Mouse (Mus musculus) heart, embryonic 10.5 days (tissue): ENCODE data around the gene Olfr965. TPM values are rescaled to one million over a fixed set of nuclear protein-coding genes. Genes with fewer than 3 reads are reported as not detected.
"Not testable (repeated sequence)": the region's sequence is repeated elsewhere in the genome, so short reads cannot be mapped to it uniquely, and the experiment has no call there.

Source experiments
- DNase-seq: peaks from one replicate; pipeline ENCODE4 v3.0.0-alpha.2; 2017; ENCODE audit warnings: low spot score
- H3K27ac ChIP-seq: fragments of 300-500 bp; sonication (generic); 2 replicates; pipeline ENCODE4 v1.5.1; 2016; ENCODE audit warnings: mild to moderate bottlenecking
- H3K27me3 ChIP-seq: fragments of 300-500 bp; sonication (generic); 2 replicates; pipeline ENCODE4 v1.6.1; 2016; ENCODE audit warnings: mild to moderate bottlenecking; ENCODE audit not compliant: poor library complexity, insufficient read depth, severe bottlenecking
- H3K36me3 ChIP-seq: fragments of 300-500 bp; sonication (generic); 2 replicates; pipeline ENCODE4 v1.6.1; 2016; ENCODE audit warnings: mild to moderate bottlenecking, moderate library complexity
- H3K4me1 ChIP-seq: fragments of 300-500 bp; sonication (generic); 2 replicates; pipeline ENCODE4 v1.6.1; 2016; ENCODE audit warnings: mild to moderate bottlenecking
- H3K4me3 ChIP-seq: fragments of 300-500 bp; sonication (generic); 2 replicates; pipeline ENCODE4 v1.5.1; 2016; ENCODE audit warnings: mild to moderate bottlenecking, moderate library complexity
- H3K9me3 ChIP-seq: fragments of 300-500 bp; sonication (generic); 2 replicates; pipeline ENCODE4 v1.6.1; 2016; ENCODE audit warnings: mild to moderate bottlenecking, moderate library complexity
- WGBS: fragments of 180-500 bp; shearing (Covaris S2); methylation state at CpG from one replicate; pipeline ENCODE4 v1.1.7; 2016; 5-methylcytosine and 5-hydroxymethylcytosine counted together
- polyA plus RNA-seq: library from polyadenylated mRNA; unstranded; fragments of >200 nt; fragmentation: Nextera tagmentation; extraction: Ambion mirVana; gene quantifications from 2 replicates; pipeline ENCODE4 v1.2.1, GENCODE M21; 2016

The Olfr965 gene
- polyA plus RNA-seq: not detected in 2 replicates

- Histone ChIP-seq H3K27me3 (no peaks in the 10 kb centered on the region), H3K36me3 (no peaks in the 10 kb centered on the region), H3K4me3 (no peak within 1 kb of the TSS), H3K4me1 (no peaks in the 10 kb centered on the region), H3K9me3 (no peaks in the 10 kb centered on the region), H3K27ac (no peak within 1 kb of the TSS)
- no peak for DNase-seq
These were observed at the start of gene Olfr965 for GRCm38 (mm10) chr9:39711053-39711452. TSS of gene Olfr965 (plus strand) at chr9:39711353.

GRCm38 (mm10) chr9:39666905-39667304 is 44.2 kb upstream of the Olfr965 start, which contains the start of gene Olfr963:
TSS of gene Olfr963 (plus strand) at chr9:39667205.
- WGBS: 83% methylated on average over 1 of the region's 1 CpGs

GRCm38 (mm10) chr9:39669723-39670122 is 41.4 kb upstream of the Olfr965 start:
- 61% methylated on average over 2 of the region's 2 CpGs for WGBS
- peaks cover 1% of the 10 kb centered on the region; the same call in 1 of the 2 replicates for H3K9me3 ChIP-seq
- H3K36me3 ChIP-seq: no peaks in the 10 kb centered on the region
- H3K27me3 ChIP-seq: no peaks in the 10 kb centered on the region
- no peaks in the 10 kb centered on the region for H3K4me1 ChIP-seq
- DNase-seq: no peak
- no peak overlapping the region for H3K4me3 ChIP-seq
- no peak overlapping the region for H3K27ac ChIP-seq

More at GRCm38 (mm10) chr9:39666905-39667304, 44.2 kb upstream of the Olfr965 start, which contains the start of gene Olfr963:
- DNase-seq: no peak
- H3K36me3 ChIP-seq: no peaks in the 10 kb centered on the region
- H3K27ac ChIP-seq: no peak within 1 kb of the TSS
- no peaks in the 10 kb centered on the region for H3K4me1 ChIP-seq
- H3K9me3 ChIP-seq: peaks cover 5% of the 10 kb centered on the region; the same call in 1 of the 2 replicates
- H3K4me3 ChIP-seq: no peak within 1 kb of the TSS
- no peaks in the 10 kb centered on the region for H3K27me3 ChIP-seq

- Histone ChIP-seq H3K27me3 (no peaks in the 10 kb centered on the region), H3K4me1 (no peaks in the 10 kb centered on the region), H3K9me3 (no peaks in the 10 kb centered on the region), H3K36me3 (no peaks in the 10 kb centered on the region), H3K27ac (no peak overlapping the region), H3K4me3 (no peak overlapping the region)
- no peak for DNase-seq
- WGBS: 88% methylated on average over 2 of the region's 2 CpGs
These were observed 36.3 kb upstream of the Olfr965 start for GRCm38 (mm10) chr9:39674820-39675219.

- Histone ChIP-seq H3K27ac (no peak overlapping the region), H3K4me1 (no peaks in the 10 kb centered on the region), H3K4me3 (no peak overlapping the region), H3K36me3 (no peaks in the 10 kb centered on the region), H3K27me3 (no peaks in the 10 kb centered on the region), H3K9me3 (no peaks in the 10 kb centered on the region)
- WGBS: 87% methylated on average over 2 of the region's 2 CpGs
- DNase-seq: no peak
These were observed 32.6 kb upstream of the Olfr965 start for GRCm38 (mm10) chr9:39678557-39678956.

- Histone ChIP-seq H3K36me3 (no peaks in the 10 kb centered on the region), H3K4me1 (no peaks in the 10 kb centered on the region), H3K9me3 (no peaks in the 10 kb centered on the region), H3K4me3 (no peak overlapping the region), H3K27me3 (no peaks in the 10 kb centered on the region), H3K27ac (no peak overlapping the region)
- DNase-seq: no peak
- 66% methylated on average over 2 of the region's 2 CpGs for WGBS
These were observed 31.9 kb upstream of the Olfr965 start for GRCm38 (mm10) chr9:39679280-39679679.

- H3K4me3 ChIP-seq, H3K9me3 ChIP-seq, H3K4me1 ChIP-seq, H3K27ac ChIP-seq, H3K27me3 ChIP-seq, H3K36me3 ChIP-seq, DNase-seq: not testable (repeated sequence)
- 77% methylated on average over 8 of the region's 8 CpGs for WGBS
These were observed 10.0 kb upstream of the Olfr965 start for GRCm38 (mm10) chr9:39701123-39701522.

GRCm38 (mm10) chr9:39707017-39707416 is 4.1 kb upstream of the Olfr965 start, which contains the start of gene Olfr149:
TSS of gene Olfr149 (minus strand) at chr9:39707117.
- Histone ChIP-seq H3K36me3 (no peaks in the 10 kb centered on the region), H3K27me3 (no peaks in the 10 kb centered on the region), H3K27ac (no peak within 1 kb of the TSS), H3K4me3 (no peak within 1 kb of the TSS), H3K9me3 (no peaks in the 10 kb centered on the region), H3K4me1 (no peaks in the 10 kb centered on the region)
- DNase-seq: no peak

GRCm38 (mm10) chr9:39708958-39709357 is 2.2 kb upstream of the Olfr965 start:
- 63% methylated on average over 3 of the region's 3 CpGs for WGBS
- DNase-seq: peak; percentile 75
- H3K27ac ChIP-seq: no peak overlapping the region
- no peaks in the 10 kb centered on the region for H3K27me3 ChIP-seq
- no peaks in the 10 kb centered on the region for H3K9me3 ChIP-seq
- H3K4me3 ChIP-seq: no peak overlapping the region
- no peaks in the 10 kb centered on the region for H3K36me3 ChIP-seq
- H3K4me1 ChIP-seq: no peaks in the 10 kb centered on the region

GRCm38 (mm10) chr9:39730678-39731077 is 19.5 kb downstream of the Olfr965 start, which contains the start of gene Olfr150:
TSS of gene Olfr150 (plus strand) at chr9:39730978.
- Histone ChIP-seq H3K27ac (no peak within 1 kb of the TSS), H3K27me3 (no peaks in the 10 kb centered on the region), H3K9me3 (no peaks in the 10 kb centered on the region), H3K4me3 (no peak within 1 kb of the TSS), H3K36me3 (no peaks in the 10 kb centered on the region), H3K4me1 (no peaks in the 10 kb centered on the region)
- no peak for DNase-seq

GRCm38 (mm10) chr9:39740741-39741140 is 29.6 kb downstream of the Olfr965 start:
- 85% methylated on average over 1 of the region's 1 CpGs for WGBS

GRCm38 (mm10) chr9:39745949-39746348 is 34.8 kb downstream of the Olfr965 start, which contains the start of gene Olfr967:
TSS of gene Olfr967 (plus strand) at chr9:39746249.
- no peaks in the 10 kb centered on the region for H3K9me3 ChIP-seq

More at GRCm38 (mm10) chr9:39740741-39741140, 29.6 kb downstream of the Olfr965 start:
- H3K27ac ChIP-seq: no peak overlapping the region
- H3K36me3 ChIP-seq: no peaks in the 10 kb centered on the region
- H3K9me3 ChIP-seq: no peaks in the 10 kb centered on the region
- no peaks in the 10 kb centered on the region for H3K4me1 ChIP-seq
- H3K4me3 ChIP-seq: no peak overlapping the region
- no peaks in the 10 kb centered on the region for H3K27me3 ChIP-seq
- no peak for DNase-seq

GRCm38 (mm10) chr9:39746428-39746827 is 35.3 kb downstream of the Olfr965 start:
- Histone ChIP-seq H3K36me3 (no peaks in the 10 kb centered on the region), H3K27ac (no peak overlapping the region), H3K9me3 (no peaks in the 10 kb centered on the region), H3K27me3 (no peaks in the 10 kb centered on the region), H3K4me3 (no peak overlapping the region), H3K4me1 (no peaks in the 10 kb centered on the region)
- DNase-seq: no peak
- 79% methylated on average over 1 of the region's 1 CpGs for WGBS

More at GRCm38 (mm10) chr9:39745949-39746348, 34.8 kb downstream of the Olfr965 start, which contains the start of gene Olfr967:
- H3K36me3 ChIP-seq: no peaks in the 10 kb centered on the region
- no peak for DNase-seq
- H3K4me3 ChIP-seq: no peak within 1 kb of the TSS
- no peaks in the 10 kb centered on the region for H3K27me3 ChIP-seq
- no peak within 1 kb of the TSS for H3K27ac ChIP-seq
- no peaks in the 10 kb centered on the region for H3K4me1 ChIP-seq
